Mouse (Mus musculus): Measurements from ENCODE around the gene Mmd. TPM values are rescaled to one million over a fixed set of nuclear protein-coding genes. Genes with fewer than 3 reads are reported as not detected.

The Mmd gene
- polyA plus RNA-seq, 1 experiment from 2014 or later: 21.3 TPM

- TF ChIP-seq CTCF (IDR thresholded peaks at IDR 0.05; ENCODE audit: low read depth) (no peak), EP300 (optimal IDR thresholded peaks at IDR 0.05) (no peak)
- no peak overlapping the region for H3K9ac ChIP-seq (ENCODE audit: low read length)
- no peaks in the 10 kb centered on the region for H3K36me3 ChIP-seq (ENCODE audit: control insufficient read depth, insufficient read depth, low read length)
- ATAC-seq (ENCODE audit: low FRiP score, low TSS enrichment) (no peak), DNase-seq (ENCODE audit: low spot score) (no peak)
- H3K9me3 ChIP-seq (ENCODE audit: control insufficient read depth, low read length): no peaks in the 10 kb centered on the region
- no peak overlapping the region for H3K27ac ChIP-seq (replicated peaks)
- H3K27me3 ChIP-seq (ENCODE audit: control insufficient read depth, insufficient read depth, low read length): no peaks in the 10 kb centered on the region
- H3K4me3 ChIP-seq (ENCODE audit: low read depth, low read length): no peak overlapping the region
- no peak overlapping the region for H3K4me2 ChIP-seq (replicated peaks; ENCODE audit: low read depth)
- H3K4me1 ChIP-seq (replicated peaks; ENCODE audit: control insufficient read depth, insufficient read depth): no peaks in the 10 kb centered on the region
Measured at GRCm38 (mm10) chr11:90292766-90293165, 43.5 kb downstream of the Mmd start.

DNA sequence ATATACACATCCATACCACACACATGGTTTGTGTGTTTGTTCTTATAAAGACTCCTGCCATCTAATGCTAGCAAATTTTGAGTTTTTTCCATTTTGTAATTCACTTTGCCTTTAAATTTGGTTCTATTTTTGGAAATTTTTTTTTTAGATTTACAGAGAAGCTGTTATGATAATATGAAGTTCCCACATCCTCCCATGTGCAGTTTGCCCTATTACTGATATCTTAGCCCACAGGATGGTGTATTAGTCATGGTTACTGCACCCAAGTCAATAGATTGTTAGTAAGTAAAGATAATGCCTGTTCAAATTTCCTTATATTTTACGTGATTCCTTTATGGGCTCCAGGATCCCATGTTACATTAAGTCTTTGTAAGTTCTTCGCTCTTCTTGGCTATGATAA, 45.4 kb downstream of the Mmd start:
- no peak for TF ChIP-seq EP300 (optimal IDR thresholded peaks at IDR 0.05)
- no peak for TF ChIP-seq CTCF (IDR thresholded peaks at IDR 0.05; ENCODE audit: low read depth)
- Histone ChIP-seq H3K4me2 (replicated peaks; ENCODE audit: low read depth) (no peak overlapping the region), H3K36me3 (ENCODE audit: control insufficient read depth, insufficient read depth, low read length) (no peaks in the 10 kb centered on the region), H3K4me3 (ENCODE audit: low read depth, low read length) (no peak overlapping the region), H3K27me3 (ENCODE audit: control insufficient read depth, insufficient read depth, low read length) (no peaks in the 10 kb centered on the region), H3K9me3 (ENCODE audit: control insufficient read depth, low read length) (no peaks in the 10 kb centered on the region), H3K4me1 (replicated peaks; ENCODE audit: control insufficient read depth, insufficient read depth) (no peaks in the 10 kb centered on the region), H3K27ac (replicated peaks) (no peak overlapping the region), H3K9ac (ENCODE audit: low read length) (no peak overlapping the region)
- WGBS: 88% methylated on average over 2 of the region's 2 CpGs
- ATAC-seq (ENCODE audit: low FRiP score, low TSS enrichment) (no peak), DNase-seq (ENCODE audit: low spot score) (no peak)

GRCm38 (mm10) chr11:90306067-90306466, 56.8 kb downstream of the Mmd start:
- Histone ChIP-seq H3K9me3 (ENCODE audit: control insufficient read depth, low read length) (no peaks in the 10 kb centered on the region), H3K27me3 (ENCODE audit: control insufficient read depth, insufficient read depth, low read length) (no peaks in the 10 kb centered on the region), H3K9ac (ENCODE audit: low read length) (no peak overlapping the region), H3K27ac (replicated peaks) (no peak overlapping the region), H3K36me3 (ENCODE audit: control insufficient read depth, insufficient read depth, low read length) (no peaks in the 10 kb centered on the region), H3K4me3 (ENCODE audit: low read depth, low read length) (no peak overlapping the region), H3K4me2 (replicated peaks; ENCODE audit: low read depth) (no peak overlapping the region), H3K4me1 (replicated peaks; ENCODE audit: control insufficient read depth, insufficient read depth) (no peaks in the 10 kb centered on the region)
- no peak for ATAC-seq (ENCODE audit: low FRiP score, low TSS enrichment)
- no peak for TF ChIP-seq CTCF (IDR thresholded peaks at IDR 0.05; ENCODE audit: low read depth)
- TF ChIP-seq EP300 (optimal IDR thresholded peaks at IDR 0.05): no peak
- WGBS: 88% methylated on average over 5 of the region's 5 CpGs
- no peak for DNase-seq (ENCODE audit: low spot score)

DNA sequence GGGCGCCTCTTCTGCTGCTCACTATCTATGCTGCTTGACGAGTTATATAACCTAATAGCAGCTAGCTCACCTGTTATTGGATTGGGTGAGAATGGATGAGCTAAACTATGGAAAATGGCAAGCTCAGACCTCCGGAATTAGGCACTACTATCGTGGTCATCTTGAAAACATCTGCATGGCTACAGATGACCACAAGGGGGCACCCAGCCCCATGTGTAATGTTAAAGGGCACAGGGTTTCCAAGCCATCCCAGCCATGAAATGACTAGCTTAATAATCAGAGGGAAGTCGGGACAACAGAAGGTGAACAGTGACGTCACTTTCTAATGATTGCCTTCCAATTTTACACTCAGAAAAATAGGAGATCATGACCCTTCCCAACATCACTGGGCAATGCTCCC, 57.7 kb downstream of the Mmd start:
- H3K9me3 ChIP-seq (ENCODE audit: control insufficient read depth, low read length): no peaks in the 10 kb centered on the region
- TF ChIP-seq CTCF (IDR thresholded peaks at IDR 0.05; ENCODE audit: low read depth) (peak; percentile 92), EP300 (optimal IDR thresholded peaks at IDR 0.05) (no peak)
- no peaks in the 10 kb centered on the region for H3K36me3 ChIP-seq (ENCODE audit: control insufficient read depth, insufficient read depth, low read length)
- no peak overlapping the region for H3K4me3 ChIP-seq (ENCODE audit: low read depth, low read length)
- ATAC-seq (ENCODE audit: low FRiP score, low TSS enrichment) (no peak), DNase-seq (ENCODE audit: low spot score) (peak; percentile 43)
- no peaks in the 10 kb centered on the region for H3K4me1 ChIP-seq (replicated peaks; ENCODE audit: control insufficient read depth, insufficient read depth)
- no peak overlapping the region for H3K9ac ChIP-seq (ENCODE audit: low read length)
- no peak overlapping the region for H3K4me2 ChIP-seq (replicated peaks; ENCODE audit: low read depth)
- 56% methylated on average over 6 of the region's 6 CpGs for WGBS
- no peak overlapping the region for H3K27ac ChIP-seq (replicated peaks)
- no peaks in the 10 kb centered on the region for H3K27me3 ChIP-seq (ENCODE audit: control insufficient read depth, insufficient read depth, low read length)

DNA sequence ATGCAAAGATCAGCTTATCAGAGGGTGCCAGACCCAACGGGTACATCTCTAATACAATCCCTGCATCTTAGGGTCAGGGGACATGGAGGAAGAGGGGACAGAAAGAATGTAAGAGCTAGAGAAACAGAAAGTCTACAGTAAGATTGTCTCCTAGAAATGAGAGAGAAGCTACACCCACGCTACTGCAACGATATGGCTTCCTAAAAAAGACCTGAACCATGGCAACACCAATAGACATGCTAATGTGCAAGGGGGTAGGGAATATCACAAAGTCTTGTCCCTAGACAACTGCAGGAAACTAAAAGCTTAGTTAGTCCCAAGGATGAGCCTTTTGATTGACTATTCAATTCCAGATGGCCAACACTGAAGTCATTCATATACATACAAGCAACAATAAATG, 65.3 kb downstream of the Mmd start:
- 80% methylated on average over 3 of the region's 3 CpGs for WGBS
- TF ChIP-seq EP300 (optimal IDR thresholded peaks at IDR 0.05): no peak
- no peak for TF ChIP-seq CTCF (IDR thresholded peaks at IDR 0.05; ENCODE audit: low read depth)
- H3K9me3 ChIP-seq (ENCODE audit: control insufficient read depth, low read length): no peaks in the 10 kb centered on the region
- no peak overlapping the region for H3K4me2 ChIP-seq (replicated peaks; ENCODE audit: low read depth)
- H3K27ac ChIP-seq (replicated peaks): no peak overlapping the region
- H3K4me1 ChIP-seq (replicated peaks; ENCODE audit: control insufficient read depth, insufficient read depth): no peaks in the 10 kb centered on the region
- H3K9ac ChIP-seq (ENCODE audit: low read length): no peak overlapping the region
- ATAC-seq (ENCODE audit: low FRiP score, low TSS enrichment) (no peak), DNase-seq (ENCODE audit: low spot score) (no peak)
- no peak overlapping the region for H3K4me3 ChIP-seq (ENCODE audit: low read depth, low read length)
- no peaks in the 10 kb centered on the region for H3K36me3 ChIP-seq (ENCODE audit: control insufficient read depth, insufficient read depth, low read length)
- H3K27me3 ChIP-seq (ENCODE audit: control insufficient read depth, insufficient read depth, low read length): no peaks in the 10 kb centered on the region

DNA sequence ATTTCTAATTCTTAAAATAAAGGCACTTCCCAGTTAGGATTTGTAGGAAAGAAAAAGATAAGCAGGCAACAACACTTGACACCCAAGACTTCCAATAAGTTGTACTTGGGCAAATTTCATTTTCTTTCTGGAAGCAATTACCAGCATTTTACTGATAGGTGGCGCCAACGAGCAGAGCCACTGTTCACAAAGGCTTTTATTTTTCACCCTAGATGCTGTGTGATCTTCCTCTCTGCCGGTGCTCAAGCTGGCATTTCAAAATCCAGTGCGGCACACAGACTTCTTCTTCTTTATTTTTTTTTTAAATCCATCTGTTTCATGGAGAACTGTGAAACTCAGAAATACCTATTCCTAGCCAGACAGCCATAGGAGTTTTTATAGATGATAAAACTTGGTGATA, 68.2 kb downstream of the Mmd start:
- 14% methylated on average over 4 of the region's 4 CpGs for WGBS
- H3K9me3 ChIP-seq (ENCODE audit: control insufficient read depth, low read length): no peaks in the 10 kb centered on the region
- no peaks in the 10 kb centered on the region for H3K36me3 ChIP-seq (ENCODE audit: control insufficient read depth, insufficient read depth, low read length)

More for the DNA sequence above, 68.2 kb downstream of the Mmd start:
- Histone ChIP-seq H3K27ac (replicated peaks) (no peak overlapping the region), H3K27me3 (ENCODE audit: control insufficient read depth, insufficient read depth, low read length) (no peaks in the 10 kb centered on the region), H3K4me1 (replicated peaks; ENCODE audit: control insufficient read depth, insufficient read depth) (no peaks in the 10 kb centered on the region), H3K4me2 (replicated peaks; ENCODE audit: low read depth) (no peak overlapping the region), H3K9ac (ENCODE audit: low read length) (no peak overlapping the region), H3K4me3 (ENCODE audit: low read depth, low read length) (no peak overlapping the region)
- ATAC-seq (ENCODE audit: low FRiP score, low TSS enrichment) (no peak), DNase-seq (ENCODE audit: low spot score) (peak; percentile 44)
- TF ChIP-seq CTCF (IDR thresholded peaks at IDR 0.05; ENCODE audit: low read depth) (peak; percentile 92), EP300 (optimal IDR thresholded peaks at IDR 0.05) (no peak)

Measured in stomach, postnatal 0 days (tissue).